ENCODE assay signal across 26 mouse cellular contexts in the genomic region with DNA sequence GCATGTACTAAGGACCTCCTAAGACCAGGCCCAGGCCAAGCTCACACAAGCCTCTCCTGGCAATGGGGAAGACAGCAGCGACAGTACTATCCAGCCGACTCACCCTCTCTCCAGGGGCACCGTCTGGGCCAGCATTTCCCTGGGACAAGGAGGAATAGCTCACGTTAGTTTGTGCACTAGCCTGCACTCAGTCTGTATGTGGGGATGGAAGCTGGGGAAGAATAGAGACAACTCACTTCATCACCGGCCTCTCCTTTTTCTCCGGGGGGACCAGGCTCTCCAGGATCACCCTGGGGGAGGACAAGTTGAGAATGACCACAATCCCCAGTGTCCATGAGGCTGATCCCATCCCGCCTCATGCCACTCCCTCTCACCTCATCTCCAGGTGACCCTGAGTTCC. TPM values are rescaled to one million over a fixed set of nuclear protein-coding genes. Genes with fewer than 3 reads are reported as not detected.
"Had no signal": no experiment of that assay in that cellular context is flagged by ENCODE, and none has a peak within 500 bp of the region (broad histone marks: within the 10 kb centered on the region; RNA-seq: fewer than 3 reads in every experiment).

No protein-coding gene starts in this region.

- H3K27me3 ChIP-seq: embryonic facial prominence, embryonic 12.5 days; embryonic facial prominence, embryonic 13.5 days; embryonic facial prominence, embryonic 15.5 days; forebrain, embryonic 12.5 days; forebrain, embryonic 13.5 days; forebrain, embryonic 15.5 days had no signal

- H3K9me3 ChIP-seq: embryonic facial prominence, embryonic 10.5 days; embryonic facial prominence, embryonic 12.5 days; embryonic facial prominence, embryonic 13.5 days; embryonic facial prominence, embryonic 15.5 days; forebrain, embryonic 10.5 days; forebrain, embryonic 12.5 days; forebrain, embryonic 13.5 days; forebrain, embryonic 15.5 days had no signal

- H3K27ac ChIP-seq: embryonic facial prominence, embryonic 10.5 days; embryonic facial prominence, embryonic 12.5 days; embryonic facial prominence, embryonic 13.5 days; embryonic facial prominence, embryonic 15.5 days; forebrain, embryonic 10.5 days; forebrain, embryonic 12.5 days; forebrain, embryonic 13.5 days; forebrain, embryonic 15.5 days; gastrocnemius, adult 2 months; heart, adult 2 months had no signal

- H3K36me3 ChIP-seq: embryonic facial prominence, embryonic 10.5 days; forebrain, embryonic 10.5 days; forebrain, embryonic 12.5 days; forebrain, embryonic 15.5 days had no signal

- DNase-seq: cerebellum, adult 2 months; cerebellum, adult 8-10 months; cerebellum, adult 9-10 months; cerebellum, adult 9-11 months; cerebellum, postnatal 10 days; cerebellum, postnatal 14 days; cerebellum, postnatal 25 days; cerebellum, postnatal 36 days; embryo, embryonic 11 days; forebrain, postnatal 0 days; gastrocnemius, adult 2 months; gastrocnemius, postnatal 10 days; gastrocnemius, postnatal 14 days; gastrocnemius, postnatal 25 days had no signal

- H3K4me3 ChIP-seq: embryonic facial prominence, embryonic 10.5 days; embryonic facial prominence, embryonic 12.5 days; embryonic facial prominence, embryonic 13.5 days; embryonic facial prominence, embryonic 15.5 days; erythroblast, embryonic 14.5 days; forebrain, embryonic 10.5 days; forebrain, embryonic 12.5 days; forebrain, embryonic 13.5 days; forebrain, embryonic 15.5 days; gastrocnemius, adult 2 months; heart, adult 2 months had no signal

- H3K4me1 ChIP-seq: embryonic facial prominence, embryonic 12.5 days; embryonic facial prominence, embryonic 13.5 days; embryonic facial prominence, embryonic 15.5 days; forebrain, embryonic 10.5 days; forebrain, embryonic 12.5 days; forebrain, embryonic 13.5 days; forebrain, embryonic 15.5 days had no signal

RNA-seq across cellular contexts. Expression of a gene that starts 8.9 kb away (rescaled TPM):
- total RNA-seq: common myeloid progenitor, adult 5-6 weeks; granulocyte monocyte progenitor cell, adult 5-6 weeks had no signal
- polyA plus RNA-seq: erythroblast, embryonic 14.5 days had no signal
